Mouse (Mus musculus): ENCODE data around the gene Srsf9. TPM values are rescaled to one million over a fixed set of nuclear protein-coding genes. Genes with fewer than 3 reads are reported as not detected.
A peak's percentile ranks its signal among the peaks of the same experiment; 100 is the strongest.

Srsf9 gene
- polyA plus RNA-seq, 1 experiment from 2014 or later, result 118 TPM

DNA sequence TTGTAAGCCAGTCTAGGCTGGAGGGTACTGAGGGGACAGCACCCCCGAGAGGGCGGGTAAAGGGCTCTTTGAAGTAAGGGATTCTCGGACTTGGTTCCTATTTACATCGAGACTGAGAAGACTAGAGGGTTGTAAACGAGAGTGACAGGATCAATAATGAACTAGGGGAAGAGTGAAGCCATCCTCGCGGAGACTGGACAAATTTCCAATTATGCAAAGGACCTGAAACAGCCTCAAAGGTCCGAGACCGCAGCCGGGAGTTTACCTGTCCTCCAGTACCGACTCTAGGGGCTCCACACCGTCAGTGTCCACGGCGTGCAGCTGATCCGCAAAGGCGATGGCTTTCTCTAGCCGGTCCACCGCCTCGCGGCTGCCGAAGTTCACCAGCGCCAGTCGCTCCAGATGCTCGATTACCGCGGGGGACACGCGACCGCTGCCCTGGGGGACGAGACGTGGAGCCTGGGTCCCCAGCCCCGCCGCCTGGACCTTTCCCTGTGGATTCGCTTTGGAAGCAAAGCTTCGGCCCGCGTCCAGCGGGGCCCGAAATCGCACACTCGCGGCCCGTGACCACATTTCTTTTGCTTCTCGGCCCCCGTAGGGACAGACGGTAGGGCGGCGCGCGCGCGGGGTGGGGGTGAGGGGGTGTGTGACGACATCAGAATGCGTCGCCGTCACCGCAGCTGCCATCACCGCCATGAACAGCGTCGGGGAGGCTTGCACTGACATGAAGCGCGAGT is 13.8 kb downstream of the Srsf9 start, which contains the start of the genes Gatc and Triap1:
TSS of gene Gatc (minus strand) at position 602 of the 737 bp plus-strand sequence.
TSS of gene Triap1 (plus strand) at position 649 of the 737 bp plus-strand sequence.
- Histone ChIP-seq H3K4me1 (ENCODE audit: control insufficient read depth, insufficient read depth, low read length) (peaks cover 24% of the 10 kb centered on the region), H3K27ac (ENCODE audit: low read length) (peak within 1 kb of the TSS; percentile 84), H3K9ac (ENCODE audit: low read depth, low read length) (peak within 1 kb of the TSS; percentile 87), H3K9me3 (replicated peaks; ENCODE audit: control insufficient read depth, low read length, poor library complexity, severe bottlenecking) (no peaks in the 10 kb centered on the region), H3K27me3 (ENCODE audit: control insufficient read depth, insufficient read depth, low read depth, low read length) (no peaks in the 10 kb centered on the region), H3K36me3 (ENCODE audit: control insufficient read depth, insufficient read depth, low read length) (peaks cover 29% of the 10 kb centered on the region), H3K4me3 (ENCODE audit: low read depth, low read length) (peak within 1 kb of the TSS; percentile 84), H3K4me2 (ENCODE audit: low read length) (peak within 1 kb of the TSS; percentile 73)
- ATAC-seq, result peak; percentile 91
- WGBS, result under 1% methylated on average over 62 of the region's 62 CpGs

DNA sequence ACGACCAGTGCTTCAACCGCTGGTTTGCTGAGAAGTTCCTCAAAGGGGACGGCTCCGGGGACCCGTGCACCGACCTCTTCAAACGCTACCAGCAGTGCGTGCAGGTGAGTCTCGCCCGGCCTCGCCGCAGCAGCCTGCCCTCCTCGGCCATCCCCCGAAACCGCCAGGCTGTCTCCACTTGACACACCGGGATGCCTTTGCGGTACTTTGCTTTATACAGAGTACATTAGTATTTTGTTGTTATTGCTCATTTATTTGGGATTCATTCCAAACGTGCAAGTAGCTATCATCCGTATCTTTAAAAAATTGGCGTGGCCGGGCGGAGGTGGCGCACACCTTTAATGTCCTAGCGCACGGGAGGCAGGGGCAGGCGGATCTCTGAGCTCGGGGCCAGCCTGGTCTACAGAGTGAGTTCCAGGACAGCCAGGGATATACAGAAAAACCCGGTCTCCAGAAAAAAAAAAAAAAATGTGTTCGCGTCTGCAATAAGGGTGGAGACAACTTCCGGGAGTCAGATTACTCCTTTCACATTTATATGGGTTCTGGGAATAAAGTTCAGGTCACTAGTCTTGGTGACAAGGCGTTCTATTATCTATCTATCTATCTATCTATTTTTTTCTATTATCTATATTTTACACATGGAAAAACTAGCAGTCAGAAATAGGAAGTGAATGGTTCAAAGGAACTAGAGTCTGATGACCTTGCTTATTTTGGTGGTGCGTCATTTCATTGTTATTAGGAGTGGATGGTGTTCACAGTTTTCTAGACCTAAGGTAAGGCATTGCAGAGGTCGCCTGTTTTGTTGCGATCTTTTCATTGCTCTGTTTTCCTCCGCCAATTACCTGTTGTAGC is 14.6 kb downstream of the Srsf9 start:
- H3K27ac ChIP-seq (ENCODE audit: low read length), result peak overlapping the region; percentile 84
- no peaks in the 10 kb centered on the region for H3K9me3 ChIP-seq (replicated peaks; ENCODE audit: control insufficient read depth, low read length, poor library complexity, severe bottlenecking)
- peak overlapping the region; percentile 87 for H3K9ac ChIP-seq (ENCODE audit: low read depth, low read length)
- ATAC-seq, result peak; percentile 16; the same call in 1 of the 2 replicates
- peaks cover 24% of the 10 kb centered on the region for H3K4me1 ChIP-seq (ENCODE audit: control insufficient read depth, insufficient read depth, low read length)
- peak overlapping the region; percentile 84 for H3K4me3 ChIP-seq (ENCODE audit: low read depth, low read length)
- H3K27me3 ChIP-seq (ENCODE audit: control insufficient read depth, insufficient read depth, low read depth, low read length), result no peaks in the 10 kb centered on the region
- peaks cover 27% of the 10 kb centered on the region for H3K36me3 ChIP-seq (ENCODE audit: control insufficient read depth, insufficient read depth, low read length)
- peak overlapping the region; percentile 73 for H3K4me2 ChIP-seq (ENCODE audit: low read length)
- WGBS, result 13% methylated on average over 36 of the region's 36 CpGs

DNA sequence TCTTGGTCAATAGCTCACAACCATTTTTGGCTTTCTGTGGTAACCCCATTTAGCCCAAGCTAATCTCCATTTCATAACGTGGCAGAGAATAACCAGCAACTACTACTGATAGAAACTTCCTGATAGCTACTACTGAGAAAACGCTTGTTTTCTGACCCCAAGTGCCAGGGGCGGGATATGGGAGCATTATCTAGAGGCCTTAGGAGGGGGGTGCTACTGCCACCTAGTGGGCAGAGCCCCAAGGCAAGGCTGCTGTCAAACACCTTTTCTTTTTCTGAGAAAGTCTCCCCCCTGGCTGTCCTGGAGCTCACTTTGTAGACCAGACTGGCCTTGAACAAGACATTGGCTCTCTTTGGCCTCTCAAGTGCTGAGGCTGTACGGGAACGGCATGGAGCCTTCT is 20.6 kb downstream of the Srsf9 start:
- ATAC-seq, result no peak

DNA sequence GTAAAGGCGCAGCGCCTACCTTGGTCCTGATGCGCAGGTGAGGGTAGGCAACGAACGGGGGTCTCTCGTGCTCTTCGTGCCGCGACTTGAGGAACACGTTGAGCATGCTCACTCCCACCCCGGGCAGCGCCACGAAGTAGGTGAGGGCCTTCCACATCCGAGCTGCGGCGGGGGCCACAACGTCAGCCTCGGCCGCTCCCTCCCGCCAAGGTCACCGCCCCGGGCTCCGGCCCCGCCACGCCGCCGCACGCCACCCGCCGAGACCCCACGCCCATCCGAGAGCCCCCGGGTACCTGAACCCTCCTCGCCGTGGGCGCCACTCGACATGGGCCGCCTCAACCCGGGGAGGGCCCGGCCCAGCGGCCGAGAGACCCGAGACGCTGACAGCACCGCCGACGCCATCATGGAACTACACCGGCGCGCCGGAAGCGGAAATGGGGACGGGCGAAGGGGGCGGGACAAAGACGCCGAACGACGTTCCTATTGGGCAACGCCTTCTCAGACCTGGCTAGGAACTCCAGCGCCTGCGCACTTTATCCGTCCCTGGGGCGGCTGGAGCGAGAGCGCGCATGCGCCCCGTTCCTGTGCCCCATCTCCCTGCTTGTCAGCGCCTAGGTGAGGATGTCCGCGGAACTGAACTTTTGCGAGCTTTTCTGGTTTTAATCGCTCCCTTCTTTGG is 21.7 kb downstream of the Srsf9 start, which contains the start of gene Cox6a1:
TSS of gene Cox6a1 (minus strand) at position 436 of the 679 bp plus-strand sequence.
- peak within 1 kb of the TSS; percentile 81 for H3K27ac ChIP-seq (ENCODE audit: low read length)
- H3K9ac ChIP-seq (ENCODE audit: low read depth, low read length), result peak within 1 kb of the TSS; percentile 88
- no peaks in the 10 kb centered on the region for H3K27me3 ChIP-seq (ENCODE audit: control insufficient read depth, insufficient read depth, low read depth, low read length)
- H3K9me3 ChIP-seq (replicated peaks; ENCODE audit: control insufficient read depth, low read length, poor library complexity, severe bottlenecking), result no peaks in the 10 kb centered on the region
- H3K4me1 ChIP-seq (ENCODE audit: control insufficient read depth, insufficient read depth, low read length), result peaks cover 15% of the 10 kb centered on the region
- H3K4me2 ChIP-seq (ENCODE audit: low read length), result peak within 1 kb of the TSS; percentile 94
- under 1% methylated on average over 71 of the region's 74 CpGs for WGBS
- H3K4me3 ChIP-seq (ENCODE audit: low read depth, low read length), result peak within 1 kb of the TSS; percentile 93
- H3K36me3 ChIP-seq (ENCODE audit: control insufficient read depth, insufficient read depth, low read length), result peaks cover 16% of the 10 kb centered on the region
- peak; percentile 93 for ATAC-seq

More for the DNA sequence above, 20.6 kb downstream of the Srsf9 start:
- H3K4me3 ChIP-seq (ENCODE audit: low read depth, low read length), result peak overlapping the region; percentile 93
- no peak overlapping the region for H3K27ac ChIP-seq (ENCODE audit: low read length)
- H3K4me2 ChIP-seq (ENCODE audit: low read length), result peak overlapping the region; percentile 94
- peaks cover 16% of the 10 kb centered on the region for H3K4me1 ChIP-seq (ENCODE audit: control insufficient read depth, insufficient read depth, low read length)
- WGBS, result under 1% methylated on average over 5 of the region's 5 CpGs
- peaks cover 23% of the 10 kb centered on the region for H3K36me3 ChIP-seq (ENCODE audit: control insufficient read depth, insufficient read depth, low read length)
- H3K9ac ChIP-seq (ENCODE audit: low read depth, low read length), result no peak overlapping the region
- H3K9me3 ChIP-seq (replicated peaks; ENCODE audit: control insufficient read depth, low read length, poor library complexity, severe bottlenecking), result no peaks in the 10 kb centered on the region
- no peaks in the 10 kb centered on the region for H3K27me3 ChIP-seq (ENCODE audit: control insufficient read depth, insufficient read depth, low read depth, low read length)

DNA sequence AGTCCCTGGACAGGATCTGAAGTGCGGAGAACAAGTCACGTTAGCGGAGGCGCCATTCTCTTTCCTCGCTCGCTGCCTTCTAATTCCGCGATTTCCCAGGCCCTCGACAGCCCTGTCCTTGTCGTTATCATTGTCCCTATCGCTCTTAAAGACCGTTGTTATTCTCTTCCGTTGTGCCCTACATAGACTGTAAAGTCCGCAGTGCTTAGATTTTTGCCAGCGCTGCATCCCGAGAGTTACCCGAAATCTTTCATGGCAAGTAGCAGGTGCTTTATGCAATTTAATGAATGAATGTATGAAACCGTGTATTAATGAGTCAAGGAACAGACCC is 22.2 kb downstream of the Srsf9 start:
- Histone ChIP-seq H3K27ac (ENCODE audit: low read length) (peak overlapping the region; percentile 81), H3K36me3 (ENCODE audit: control insufficient read depth, insufficient read depth, low read length) (peaks cover 13% of the 10 kb centered on the region), H3K27me3 (ENCODE audit: control insufficient read depth, insufficient read depth, low read depth, low read length) (no peaks in the 10 kb centered on the region), H3K4me3 (ENCODE audit: low read depth, low read length) (peak overlapping the region; percentile 93), H3K9ac (ENCODE audit: low read depth, low read length) (peak overlapping the region; percentile 60), H3K4me1 (ENCODE audit: control insufficient read depth, insufficient read depth, low read length) (peaks cover 15% of the 10 kb centered on the region), H3K9me3 (replicated peaks; ENCODE audit: control insufficient read depth, low read length, poor library complexity, severe bottlenecking) (no peaks in the 10 kb centered on the region), H3K4me2 (ENCODE audit: low read length) (peak overlapping the region; percentile 62)
- peak; percentile 44 for ATAC-seq
- under 1% methylated on average over 18 of the region's 18 CpGs for WGBS

DNA sequence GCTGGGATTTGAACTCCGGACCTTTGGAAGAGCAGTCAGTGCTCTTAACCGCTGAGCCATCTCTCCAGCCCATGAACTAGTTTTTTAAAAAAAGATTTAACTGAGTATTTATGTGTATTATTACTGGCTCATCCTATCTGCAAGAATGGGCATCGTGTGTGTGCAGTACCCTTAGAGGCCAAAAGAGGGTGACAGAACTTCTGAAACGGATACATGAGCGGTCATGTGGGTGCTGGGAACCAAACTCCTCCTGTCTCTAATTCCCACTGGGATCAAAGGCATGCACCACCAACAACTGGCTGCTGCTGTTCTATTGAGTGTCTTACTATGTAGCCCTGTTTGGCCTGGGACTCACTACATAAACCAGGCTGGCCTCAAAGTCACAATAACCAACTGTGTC is 24.4 kb downstream of the Srsf9 start:
- WGBS, result 77% methylated on average over 5 of the region's 5 CpGs
- peaks cover 15% of the 10 kb centered on the region for H3K4me1 ChIP-seq (ENCODE audit: control insufficient read depth, insufficient read depth, low read length)
- ATAC-seq, result no peak
- no peaks in the 10 kb centered on the region for H3K9me3 ChIP-seq (replicated peaks; ENCODE audit: control insufficient read depth, low read length, poor library complexity, severe bottlenecking)
- no peak overlapping the region for H3K4me2 ChIP-seq (ENCODE audit: low read length)
- H3K27ac ChIP-seq (ENCODE audit: low read length), result no peak overlapping the region
- no peaks in the 10 kb centered on the region for H3K27me3 ChIP-seq (ENCODE audit: control insufficient read depth, insufficient read depth, low read depth, low read length)
- no peaks in the 10 kb centered on the region for H3K36me3 ChIP-seq (ENCODE audit: control insufficient read depth, insufficient read depth, low read length)
- no peak overlapping the region for H3K9ac ChIP-seq (ENCODE audit: low read depth, low read length)
- no peak overlapping the region for H3K4me3 ChIP-seq (ENCODE audit: low read depth, low read length)

DNA sequence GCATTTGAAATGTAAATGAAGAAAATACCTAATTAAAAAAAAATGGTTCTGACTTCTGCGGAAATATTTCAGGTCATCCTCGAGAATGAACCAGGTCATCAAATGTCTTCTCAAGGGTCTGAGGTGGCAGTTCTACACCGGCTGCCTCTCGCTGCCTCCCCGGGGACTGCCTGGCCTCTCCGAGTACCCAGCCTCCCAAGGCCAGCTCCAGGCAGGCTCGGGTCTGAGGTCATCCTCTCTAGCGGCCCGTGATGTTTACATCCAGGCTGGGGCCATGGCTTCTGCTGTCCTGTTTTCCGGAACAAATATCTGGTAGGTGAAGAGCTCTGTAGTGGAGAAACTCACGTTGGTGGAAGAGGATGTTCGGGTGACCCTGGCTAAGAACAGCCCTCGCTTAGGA is 28.1 kb downstream of the Srsf9 start:
- no peak for ATAC-seq
- Histone ChIP-seq H3K9ac (ENCODE audit: low read depth, low read length) (no peak overlapping the region), H3K27ac (ENCODE audit: low read length) (no peak overlapping the region), H3K9me3 (replicated peaks; ENCODE audit: control insufficient read depth, low read length, poor library complexity, severe bottlenecking) (no peaks in the 10 kb centered on the region), H3K36me3 (ENCODE audit: control insufficient read depth, insufficient read depth, low read length) (no peaks in the 10 kb centered on the region), H3K4me1 (ENCODE audit: control insufficient read depth, insufficient read depth, low read length) (no peaks in the 10 kb centered on the region), H3K27me3 (ENCODE audit: control insufficient read depth, insufficient read depth, low read depth, low read length) (no peaks in the 10 kb centered on the region), H3K4me2 (ENCODE audit: low read length) (no peak overlapping the region), H3K4me3 (ENCODE audit: low read depth, low read length) (no peak overlapping the region)
- WGBS, result 71% methylated on average over 13 of the region's 13 CpGs

DNA sequence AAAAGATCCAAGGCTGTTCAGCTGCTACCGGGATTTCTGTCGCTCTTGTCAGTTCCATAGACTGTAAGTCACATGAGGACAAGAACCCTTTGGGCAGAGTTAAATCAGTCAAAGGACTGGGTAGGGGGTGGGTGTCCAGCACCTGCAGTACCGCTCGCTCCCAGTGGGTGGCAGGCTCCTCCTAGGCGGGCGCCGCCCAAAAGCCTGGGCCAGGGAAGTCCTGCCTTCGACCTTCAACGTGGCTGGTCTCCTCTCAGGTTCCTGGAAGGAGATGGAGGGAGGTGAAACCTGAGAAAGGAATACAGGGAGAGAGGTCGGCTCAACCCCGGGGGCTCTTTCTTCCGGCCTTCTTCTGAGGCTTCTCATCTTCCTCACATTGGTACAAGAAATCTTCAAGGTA is 31.9 kb downstream of the Srsf9 start:
- Histone ChIP-seq H3K27ac (ENCODE audit: low read length) (no peak overlapping the region), H3K9ac (ENCODE audit: low read depth, low read length) (no peak overlapping the region), H3K4me2 (ENCODE audit: low read length) (no peak overlapping the region), H3K27me3 (ENCODE audit: control insufficient read depth, insufficient read depth, low read depth, low read length) (no peaks in the 10 kb centered on the region), H3K4me3 (ENCODE audit: low read depth, low read length) (no peak overlapping the region), H3K9me3 (replicated peaks; ENCODE audit: control insufficient read depth, low read length, poor library complexity, severe bottlenecking) (no peaks in the 10 kb centered on the region), H3K36me3 (ENCODE audit: control insufficient read depth, insufficient read depth, low read length) (no peaks in the 10 kb centered on the region), H3K4me1 (ENCODE audit: control insufficient read depth, insufficient read depth, low read length) (no peaks in the 10 kb centered on the region)
- 8% methylated on average over 12 of the region's 12 CpGs for WGBS
- no peak for ATAC-seq

All from midbrain, embryonic 16.5 days (tissue).